In the genomic region with DNA sequence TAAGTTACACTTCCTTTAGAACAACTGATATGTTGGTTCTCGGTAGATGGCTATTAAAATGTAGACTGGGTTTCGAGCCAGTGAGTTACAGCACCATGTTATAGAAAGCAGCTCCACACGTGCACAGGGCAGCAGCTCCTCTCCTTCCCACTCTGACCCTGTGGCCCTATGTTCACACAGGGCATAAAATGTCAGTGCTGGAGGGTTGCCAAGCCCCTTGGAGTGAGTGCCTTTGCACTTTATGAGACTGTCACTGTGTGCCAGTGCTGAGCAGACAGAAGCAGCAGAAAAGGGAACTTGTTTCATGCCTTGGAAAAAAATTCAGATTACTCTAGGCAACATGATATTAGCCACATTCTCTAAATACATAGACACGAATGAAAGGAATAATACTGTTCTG, we compare ENCODE assay signal across 8 mouse cellular contexts. TPM values are rescaled to one million over a fixed set of nuclear protein-coding genes. Genes with fewer than 3 reads are reported as not detected.
DNase-seq lines count a peak whose midpoint lies in the region; ATAC-seq and TF ChIP-seq lines count a peak whose summit lies in the region.

No protein-coding gene starts in this region.

- no peaks in the 10 kb centered on the region for H3K36me3 ChIP-seq in hindbrain, postnatal 0 days (ENCODE audit: insufficient read depth, low read length)
- H3K36me3 ChIP-seq in hindbrain, embryonic 16.5 days (ENCODE audit: control insufficient read depth, insufficient read depth, low read length) = no peaks in the 10 kb centered on the region
- H3K36me3 ChIP-seq in limb, embryonic 14.5 days (ENCODE audit: control insufficient read depth, insufficient read depth, low read length) = no peaks in the 10 kb centered on the region

- 50% methylated on average over 4 of the region's 4 CpGs for WGBS in hindbrain, postnatal 0 days
- WGBS in hindbrain, embryonic 16.5 days = 50% methylated on average over 4 of the region's 4 CpGs
- WGBS in limb, embryonic 14.5 days = 16% methylated on average over 4 of the region's 4 CpGs

- no peak for ATAC-seq in hindbrain, postnatal 0 days
- no peak; the same call in 1 of the 2 replicates for ATAC-seq in hindbrain, embryonic 16.5 days
- ATAC-seq in limb, embryonic 14.5 days (ENCODE audit: low FRiP score, low read depth) = peak; percentile 63
- ATAC-seq in CD4-positive, CD25-positive, alpha-beta regulatory T cell, adult 4 months = no peak

- no peak overlapping the region for H3K9ac ChIP-seq in hindbrain, postnatal 0 days (replicated peaks; ENCODE audit: low read length)
- H3K9ac ChIP-seq in hindbrain, embryonic 16.5 days (ENCODE audit: low read depth, low read length) = no peak overlapping the region
- no peak overlapping the region for H3K9ac ChIP-seq in limb, embryonic 14.5 days (ENCODE audit: low read depth, low read length, severe bottlenecking)

- H3K27me3 ChIP-seq in hindbrain, postnatal 0 days (ENCODE audit: insufficient read depth, low read length) = no peaks in the 10 kb centered on the region
- no peaks in the 10 kb centered on the region for H3K27me3 ChIP-seq in hindbrain, embryonic 16.5 days (replicated peaks; ENCODE audit: control insufficient read depth, insufficient read depth, low read length)
- H3K27me3 ChIP-seq in limb, embryonic 14.5 days (ENCODE audit: control insufficient read depth, insufficient read depth, low read length) = no peaks in the 10 kb centered on the region

- no peaks in the 10 kb centered on the region for H3K9me3 ChIP-seq in hindbrain, postnatal 0 days (ENCODE audit: low read length)
- H3K9me3 ChIP-seq in hindbrain, embryonic 16.5 days (ENCODE audit: control insufficient read depth, low read length) = no peaks in the 10 kb centered on the region
- H3K9me3 ChIP-seq in limb, embryonic 14.5 days (ENCODE audit: control insufficient read depth, low read length) = no peaks in the 10 kb centered on the region

- DNase-seq in hindbrain, postnatal 0 days (ENCODE audit: low spot score) = peak; percentile 40
- DNase-seq in brain, adult 2 months (ENCODE audit: low read depth, low spot score) = peak; percentile 30
- peak; percentile 19 to 34 for DNase-seq in gastrocnemius, postnatal 4 days (ENCODE audit: low spot score in 2 of 2)
- DNase-seq in limb, embryonic 14.5 days (ENCODE audit: low spot score) = peak; percentile 56
- DNase-seq in right cerebral cortex, adult 18-20 months = no peak
- DNase-seq in layer of hippocampus, adult 8-10 months (ENCODE audit: low spot score in 2 of 2) = no peak

- TF ChIP-seq CTCF in hindbrain, postnatal 0 days (IDR thresholded peaks at IDR 0.05; ENCODE audit: low read depth) = no peak

- H3K4me3 ChIP-seq in hindbrain, postnatal 0 days (ENCODE audit: low read length) = no peak overlapping the region
- H3K4me3 ChIP-seq in hindbrain, embryonic 16.5 days (ENCODE audit: low read length) = no peak overlapping the region
- no peak overlapping the region for H3K4me3 ChIP-seq in limb, embryonic 14.5 days (replicated peaks; ENCODE audit: low read length)

- H3K4me1 ChIP-seq in hindbrain, postnatal 0 days (ENCODE audit: insufficient read depth, low read length) = no peaks in the 10 kb centered on the region
- no peaks in the 10 kb centered on the region for H3K4me1 ChIP-seq in hindbrain, embryonic 16.5 days (ENCODE audit: control insufficient read depth, insufficient read depth, low read depth, low read length)
- peaks cover 10% of the 10 kb centered on the region for H3K4me1 ChIP-seq in limb, embryonic 14.5 days (ENCODE audit: control insufficient read depth, insufficient read depth, low read length)

- no peak overlapping the region for H3K27ac ChIP-seq in hindbrain, postnatal 0 days
- no peak overlapping the region for H3K27ac ChIP-seq in hindbrain, embryonic 16.5 days (ENCODE audit: low read depth, low read length)
- no peak overlapping the region for H3K27ac ChIP-seq in limb, embryonic 14.5 days (replicated peaks; ENCODE audit: low read depth, low read length)

- no peak overlapping the region for H3K4me2 ChIP-seq in hindbrain, postnatal 0 days (ENCODE audit: low read depth, low read length)
- no peak overlapping the region for H3K4me2 ChIP-seq in hindbrain, embryonic 16.5 days (ENCODE audit: low read length)
- H3K4me2 ChIP-seq in limb, embryonic 14.5 days (replicated peaks; ENCODE audit: low read depth, low read length, severe bottlenecking) = no peak overlapping the region

- TF ChIP-seq POLR2A in limb, embryonic 14.5 days (IDR thresholded peaks at IDR 0.05; ENCODE audit: borderline replicate concordance, extremely low read depth, insufficient read depth, insufficient read length) = no peak

RNA-seq across cellular contexts. Expression of gene Lrrn3, which starts 47.8 kb away (rescaled TPM):
- 75.0 and 79.3 TPM in 2 replicates for total RNA-seq in hindbrain, postnatal 0 days (2014; rRNA removed)
- polyA plus RNA-seq in hindbrain, postnatal 0 days (2015; fragmentation: Nextera tagmentation; extraction: Ambion mirVana) = 77.1 and 77.4 TPM in 2 replicates
- 101 and 105 TPM in 2 replicates for polyA plus RNA-seq in hindbrain, embryonic 16.5 days (2015; fragmentation: Nextera tagmentation; extraction: Ambion mirVana)
- total RNA-seq in gastrocnemius, postnatal 4 days (2021) = 1 to 10 TPM; 1.4 to 1.9 TPM
- 4.6 and 5.1 TPM in 2 replicates for polyA plus RNA-seq in limb, embryonic 14.5 days (2012; rRNA removed)
- 10.4 and 12.1 TPM in 2 replicates for polyA plus RNA-seq in limb, embryonic 14.5 days (2014; fragmentation: Nextera tagmentation; extraction: Ambion mirVana)
- 1 to 10 TPM; 4.1 to 4.6 TPM for polyA plus RNA-seq in CD4-positive, CD25-positive, alpha-beta regulatory T cell, adult 4 months (2017; shearing (Covaris generic))
- total RNA-seq in layer of hippocampus, adult 8-10 months (2022) = 10 to 100 TPM; 53.5 to 72.9 (median 62.5) TPM

Comparison
In these comparisons a context has a peak if more than half of its experiments do, and no peak if none do; other contexts are left out.
1. DNase-seq: peak in hindbrain, postnatal 0 days (single experiment), brain, adult 2 months (single experiment), gastrocnemius, postnatal 4 days (2 of 2) and limb, embryonic 14.5 days (single experiment); none in right cerebral cortex, adult 18-20 months (single experiment) and layer of hippocampus, adult 8-10 months (0 of 2).